Mouse (Mus musculus) CH12.LX (cell line): ENCODE measurements around the gene Srd5a1. TPM values are rescaled to one million over a fixed set of nuclear protein-coding genes. Genes with fewer than 3 reads are reported as not detected.

ENCODE experiments used
- DNase-seq: peaks from one replicate; pipeline ENCODE4 v3.0.0-alpha.2; 2013; ENCODE audit errors: extremely low read depth
- H3K27ac ChIP-seq: 2 replicates; pipeline ENCODE4 v1.5.1; 2012; ENCODE audit warnings: low read depth, mild to moderate bottlenecking, control low read depth, moderate library complexity; ENCODE audit not compliant: insufficient read depth
- H3K27me3 ChIP-seq: replicated peaks from 2 replicates; pipeline ENCODE3; 2012; ENCODE audit warnings: inconsistent platforms
- H3K36me3 ChIP-seq, 2 experiments: replicated peaks in 1 of 2; 2 replicates each; pipeline versions ENCODE3 to v1.6.1; 2012; ENCODE audit warnings: inconsistent platforms in 1 of 2, low read length in 1 of 2, mild to moderate bottlenecking in 1 of 2, mixed read lengths in 1 of 2, moderate library complexity in 1 of 2; ENCODE audit not compliant: control insufficient read depth in 1 of 2, insufficient read depth in 1 of 2
- H3K4me1 ChIP-seq, 2 experiments: 2 replicates each; pipeline ENCODE4 v1.6.1; 2012; ENCODE audit warnings: inconsistent platforms in 1 of 2, moderate library complexity in 1 of 2; ENCODE audit not compliant: insufficient read depth in 2 of 2, control insufficient read depth in 1 of 2
- H3K4me2 ChIP-seq: 2 replicates; pipeline ENCODE4 v1.6.1; 2012; ENCODE audit warnings: low read depth, mild to moderate bottlenecking, control low read depth; ENCODE audit not compliant: poor library complexity, insufficient read depth, severe bottlenecking
- H3K4me3 ChIP-seq, 3 experiments: fragments of 150-350 bp in 1 of 3; sonication (generic) in 1 of 3; replicated peaks in 1 of 3; 2 replicates each; pipeline versions ENCODE3 to v1.5.1; 2011 to 2012; ENCODE audit warnings: low read depth in 2 of 3, low read length in 2 of 3, mild to moderate bottlenecking in 2 of 3, moderate library complexity in 2 of 3, control low read depth in 1 of 3, improper control_type of control experiment in 1 of 3, inconsistent platforms in 1 of 3, mixed read lengths in 1 of 3; ENCODE audit not compliant: poor library complexity in 1 of 3
- H3K79me2 ChIP-seq: replicated peaks from 2 replicates; pipeline ENCODE4 v1.6.1; 2012; ENCODE audit warnings: mild to moderate bottlenecking, moderate library complexity; ENCODE audit not compliant: control insufficient read depth, poor library complexity, insufficient read depth, severe bottlenecking; ENCODE audit errors: extremely low read depth
- H3K9ac ChIP-seq: 2 replicates; pipeline ENCODE4 v1.6.1; 2012; ENCODE audit warnings: low read depth, mild to moderate bottlenecking, control low read depth, moderate library complexity; ENCODE audit not compliant: insufficient read depth
- H3K9me3 ChIP-seq: replicated peaks from 2 replicates; pipeline ENCODE3; 2012; ENCODE audit warnings: low read length, inconsistent platforms, mixed read lengths
- CHD1 ChIP-seq: IDR thresholded peaks from 2 replicates; pipeline ENCODE4 v1.6.1; 2012; ENCODE audit warnings: low read depth, low read length, improper control_type of control experiment, inconsistent platforms
- ELF1 ChIP-seq: IDR thresholded peaks from 2 replicates; pipeline ENCODE4 v1.6.1; 2014; ENCODE audit warnings: low read depth, mild to moderate bottlenecking, inconsistent platforms, low read length, improper control_type of control experiment
- IRF4 ChIP-seq: IDR thresholded peaks from 2 replicates; pipeline ENCODE4 v1.6.1; 2014; ENCODE audit warnings: low read depth, mild to moderate bottlenecking, inconsistent platforms, low read length, improper control_type of control experiment
- KAT2A ChIP-seq: IDR thresholded peaks from 2 replicates; pipeline ENCODE4 v1.6.1; 2012; ENCODE audit warnings: low read length, improper control_type of control experiment, inconsistent platforms; ENCODE audit not compliant: insufficient replicate concordance
- MAZ ChIP-seq: IDR thresholded peaks from 2 replicates; pipeline ENCODE4 v1.6.1; 2012; ENCODE audit warnings: low read depth, mild to moderate bottlenecking, inconsistent platforms, low read length, improper control_type of control experiment, moderate library complexity
- MXI1 ChIP-seq: IDR thresholded peaks from 2 replicates; pipeline ENCODE4 v1.6.1; 2011; ENCODE audit warnings: mild to moderate bottlenecking, low read depth, low read length, improper control_type of control experiment
- MYC ChIP-seq: IDR thresholded peaks from 2 replicates; pipeline ENCODE4 v1.6.1; 2011; ENCODE audit warnings: low read depth, mild to moderate bottlenecking, improper control_type of control experiment, low read length
- NELFE ChIP-seq: IDR thresholded peaks from 2 replicates; pipeline ENCODE4 v1.6.1; 2011; ENCODE audit warnings: low read depth, low read length, improper control_type of control experiment
- PAX5 ChIP-seq: IDR thresholded peaks from 2 replicates; pipeline ENCODE4 v1.6.1; 2012; ENCODE audit warnings: low read length, inconsistent platforms, mixed read lengths
- RAD21 ChIP-seq: IDR thresholded peaks from 2 replicates; pipeline ENCODE4 v1.6.1; 2011; ENCODE audit warnings: low read depth, mild to moderate bottlenecking, low read length, improper control_type of control experiment, moderate library complexity
- RCOR1 ChIP-seq: conservative IDR thresholded peaks from 2 replicates; pipeline ENCODE4 v1.6.1; 2012; ENCODE audit warnings: low read depth, mild to moderate bottlenecking, inconsistent platforms, low read length, improper control_type of control experiment
- SIN3A ChIP-seq: IDR thresholded peaks from 2 replicates; pipeline ENCODE4 v1.6.1; 2012; ENCODE audit warnings: low read length, improper control_type of control experiment, inconsistent platforms
- UBTF ChIP-seq: IDR thresholded peaks from 2 replicates; pipeline ENCODE4 v1.6.1; 2012; ENCODE audit warnings: low read depth, mild to moderate bottlenecking, inconsistent platforms, low read length, improper control_type of control experiment, moderate library complexity
- USF1 ChIP-seq: IDR thresholded peaks from 2 replicates; pipeline ENCODE4 v1.6.1; 2014; ENCODE audit warnings: low read depth, mild to moderate bottlenecking, inconsistent platforms, low read length, improper control_type of control experiment
- USF2 ChIP-seq: conservative IDR thresholded peaks from 2 replicates; pipeline ENCODE4 v1.6.1; 2011; ENCODE audit warnings: low read depth, low read length, improper control_type of control experiment
- ZC3H11A ChIP-seq: IDR thresholded peaks from 2 replicates; pipeline ENCODE4 v1.6.1; 2012; ENCODE audit warnings: low read depth, mild to moderate bottlenecking, inconsistent platforms, low read length, improper control_type of control experiment
- ZKSCAN1 ChIP-seq: IDR thresholded peaks from 2 replicates; pipeline ENCODE4 v1.6.1; 2012; ENCODE audit warnings: low read depth, inconsistent platforms, low read length, improper control_type of control experiment, borderline replicate concordance
- dilution Hi-C: fragments of 300-500 bp; cut with MboI; formaldehyde crosslinking; loops from 2 replicates; pipeline ENCODE4 v1.14.3; 2020; ENCODE audit warnings: low sequenced_read_pairs; ENCODE audit not compliant: extremely low pct_unique_long_range_greater_than_20kb, extremely low pct_ligation_motif_present
- in situ Hi-C: fragments of 300-500 bp; cut with MboI; formaldehyde crosslinking; loops from 3 replicates; pipeline ENCODE4 v1.14.3; 2019; ENCODE audit warnings: low sequenced_read_pairs, low pct_ligation_motif_present, low pct_unique_long_range_greater_than_20kb, mixed read lengths
- polyA plus RNA-seq: library from polyadenylated mRNA; unstranded; fragments of >175 nt; gene quantifications from 2 replicates; pipeline ENCODE4 v1.2.1, GENCODE M21; 2012; ENCODE audit warnings: low read depth; ENCODE audit not compliant: insufficient read length
- total RNA-seq, 2 experiments: library from RNA; depleted of rRNA; stranded (reverse); fragments of 300-350 nt in 1 of 2; fragments of >200 nt in 1 of 2; gene quantifications; 2 replicates each; pipeline ENCODE4 v1.2.3; 2012 to 2014

The Srd5a1 gene
- total and polyA plus RNA-seq, 3 experiments, result 1.2 to 2.4 (median 2.3) TPM

GRCm38 (mm10) chr13:69610751-69611397, 368 bp downstream of the Srd5a1 start:
- TF ChIP-seq RCOR1 (no peak), SIN3A (no peak), UBTF (no peak), MAZ (no peak), RAD21 (no peak), PAX5 (no peak), IRF4 (no peak), USF2 (no peak)
- H3K9me3 ChIP-seq, result no peaks in the 10 kb centered on the region
- dilution Hi-C loops (no loop called here), in situ Hi-C loops (loop anchor here (10.0 kb wide), 1 partner anchor 66 kb away; no protein-coding TSS in a partner anchor)
- peaks cover 6 to 16% of the 10 kb centered on the region in 2 experiments for H3K4me1 ChIP-seq
- DNase-seq, result no peak
- H3K27me3 ChIP-seq, result peaks cover 5% of the 10 kb centered on the region
- H3K36me3 ChIP-seq, result peaks cover 20 to 28% of the 10 kb centered on the region in 2 experiments
- H3K4me3 ChIP-seq, result peak overlapping the region; percentile 71 to 100 (median 73)
- H3K79me2 ChIP-seq, result peaks cover 27% of the 10 kb centered on the region
- peak overlapping the region; percentile 41; the same call in 1 of the 2 replicates for H3K9ac ChIP-seq
- H3K4me2 ChIP-seq, result peak overlapping the region; percentile 79
- no peak overlapping the region for H3K27ac ChIP-seq

DNA sequence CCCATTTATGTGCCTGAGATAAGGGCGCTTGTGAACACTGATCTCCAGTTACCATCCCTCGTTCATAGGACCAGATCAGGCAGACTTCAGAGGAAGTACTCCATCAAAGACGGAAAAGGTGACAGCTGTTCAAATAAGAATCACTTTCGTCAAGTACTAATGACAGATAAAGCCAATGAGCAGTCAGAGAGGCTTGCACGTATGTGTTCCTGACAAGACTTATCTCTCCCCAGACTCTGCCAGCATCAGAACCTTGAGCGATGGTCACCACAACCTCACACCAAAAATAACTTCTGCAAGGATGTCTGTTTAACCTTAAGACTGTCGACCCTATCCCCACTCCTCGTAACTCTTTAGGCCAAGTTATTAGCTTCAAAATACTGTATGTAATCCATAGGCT, 2.5 kb downstream of the Srd5a1 start:
- in situ Hi-C loops, result no loop called here
- H3K36me3 ChIP-seq, result peaks cover 5 to 7% of the 10 kb centered on the region in 2 experiments
- peaks cover 5 to 13% of the 10 kb centered on the region in 2 experiments for H3K4me1 ChIP-seq
- H3K27me3 ChIP-seq, result peaks cover 5% of the 10 kb centered on the region
- no peak overlapping the region for H3K4me3 ChIP-seq
- dilution Hi-C loops, result no loop called here
- TF ChIP-seq ELF1, result no peak
- no peak for TF ChIP-seq CHD1
- TF ChIP-seq ZC3H11A, result no peak
- TF ChIP-seq ZKSCAN1, result no peak
- no peak for TF ChIP-seq MYC
- no peak for TF ChIP-seq IRF4
- no peak for TF ChIP-seq USF1
- no peak for TF ChIP-seq MAZ
- no peak for TF ChIP-seq RCOR1
- no peak for TF ChIP-seq MXI1
- no peak for TF ChIP-seq KAT2A
- no peak for TF ChIP-seq NELFE
- TF ChIP-seq, all 38 proteins: peak for 0
- Histone ChIP-seq H3K4me2 (no peak overlapping the region), H3K27ac (no peak overlapping the region), H3K9me3 (no peaks in the 10 kb centered on the region), H3K79me2 (peaks cover 18% of the 10 kb centered on the region), H3K9ac (no peak overlapping the region)
- no peak for DNase-seq
